Mouse (Mus musculus) kidney, adult 2 months (tissue): ENCODE results near the gene Slc24a3.

ENCODE experiments used
- CTCF ChIP-seq: fragments of 200-500 bp; conservative IDR thresholded peaks from 2 replicates; pipeline ENCODE4 v1.5.1; 2011; ENCODE audit warnings: low read depth, mild to moderate bottlenecking, control low read depth, low read length, moderate library complexity, mixed read lengths; ENCODE audit not compliant: insufficient read depth, insufficient read length
- POLR2A ChIP-seq: fragments of 200-500 bp; IDR thresholded peaks from one replicate; pipeline ENCODE4 v1.6.1; 2011; ENCODE audit warnings: low read depth, low read length, control low read depth

GRCm38 (mm10) chr2:145686017-145686416 is 518.5 kb downstream of the Slc24a3 start:
- no peak for TF ChIP-seq POLR2A
- no peak for TF ChIP-seq CTCF
